Mouse (Mus musculus): ENCODE measurements around the gene Krt31. TPM values are rescaled to one million over a fixed set of nuclear protein-coding genes. Genes with fewer than 3 reads are reported as not detected.

Gene Krt31
- polyA plus RNA-seq, 1 experiment: not detected

- H3K36me3 ChIP-seq (ENCODE audit: control insufficient read depth, insufficient read depth, low read length): no peaks in the 10 kb centered on the region
- 67% methylated on average over 12 of the region's 12 CpGs for whole genome bisulfite sequencing
- no peak overlapping the region for H3K4me3 ChIP-seq (ENCODE audit: insufficient read depth, low read depth, low read length)
- H3K27ac ChIP-seq (ENCODE audit: insufficient read depth, low read depth, low read length): no peak overlapping the region
- no peak for DNase-seq
- no peaks in the 10 kb centered on the region for H3K27me3 ChIP-seq (replicated peaks; ENCODE audit: control insufficient read depth, insufficient read depth, low read length)
- H3K4me1 ChIP-seq (ENCODE audit: control insufficient read depth, insufficient read depth, low read length): no peaks in the 10 kb centered on the region
- no peak for TF ChIP-seq POLR2A (IDR thresholded peaks at IDR 0.05; ENCODE audit: low read depth, low read length)
- no peak for TF ChIP-seq CTCF (conservative IDR thresholded peaks at IDR 0.05; ENCODE audit: insufficient read depth, insufficient read length, low read depth, low read length)
Observed at GRCm38 (mm10) chr11:100066236-100067010, 16.1 kb upstream of the Krt31 start.

- Histone ChIP-seq H3K36me3 (ENCODE audit: control insufficient read depth, insufficient read depth, low read length) (no peaks in the 10 kb centered on the region), H3K27ac (ENCODE audit: insufficient read depth, low read depth, low read length) (no peak overlapping the region), H3K4me1 (ENCODE audit: control insufficient read depth, insufficient read depth, low read length) (no peaks in the 10 kb centered on the region), H3K27me3 (replicated peaks; ENCODE audit: control insufficient read depth, insufficient read depth, low read length) (no peaks in the 10 kb centered on the region), H3K4me3 (ENCODE audit: insufficient read depth, low read depth, low read length) (no peak overlapping the region)
- TF ChIP-seq CTCF (conservative IDR thresholded peaks at IDR 0.05; ENCODE audit: insufficient read depth, insufficient read length, low read depth, low read length) (no peak), POLR2A (IDR thresholded peaks at IDR 0.05; ENCODE audit: low read depth, low read length) (no peak)
- DNase-seq: no peak
- WGBS: 46% methylated on average over 8 of the region's 8 CpGs
Observed at GRCm38 (mm10) chr11:100058875-100059274, 8.5 kb upstream of the Krt31 start.

- H3K27ac ChIP-seq (ENCODE audit: insufficient read depth, low read depth, low read length): no peak overlapping the region
- no peak for DNase-seq
- no peaks in the 10 kb centered on the region for H3K36me3 ChIP-seq (ENCODE audit: control insufficient read depth, insufficient read depth, low read length)
- no peak for TF ChIP-seq POLR2A (IDR thresholded peaks at IDR 0.05; ENCODE audit: low read depth, low read length)
- no peak for TF ChIP-seq CTCF (conservative IDR thresholded peaks at IDR 0.05; ENCODE audit: insufficient read depth, insufficient read length, low read depth, low read length)
- no peak overlapping the region for H3K4me3 ChIP-seq (ENCODE audit: insufficient read depth, low read depth, low read length)
- H3K4me1 ChIP-seq (ENCODE audit: control insufficient read depth, insufficient read depth, low read length): no peaks in the 10 kb centered on the region
- 61% methylated on average over 9 of the region's 9 CpGs for WGBS
- no peaks in the 10 kb centered on the region for H3K27me3 ChIP-seq (replicated peaks; ENCODE audit: control insufficient read depth, insufficient read depth, low read length)
Observed at GRCm38 (mm10) chr11:100055686-100056655, 5.6 kb upstream of the Krt31 start.

- DNase-seq: no peak
Observed at GRCm38 (mm10) chr11:100047193-100047592, 3.2 kb downstream of the Krt31 start.

GRCm38 (mm10) chr11:100046303-100046866, 4.0 kb downstream of the Krt31 start:
- H3K4me3 ChIP-seq (ENCODE audit: insufficient read depth, low read depth, low read length): no peak overlapping the region
- no peak for TF ChIP-seq POLR2A (IDR thresholded peaks at IDR 0.05; ENCODE audit: low read depth, low read length)
- TF ChIP-seq CTCF (conservative IDR thresholded peaks at IDR 0.05; ENCODE audit: insufficient read depth, insufficient read length, low read depth, low read length): no peak
- H3K27me3 ChIP-seq (replicated peaks; ENCODE audit: control insufficient read depth, insufficient read depth, low read length): no peaks in the 10 kb centered on the region
- no peaks in the 10 kb centered on the region for H3K4me1 ChIP-seq (ENCODE audit: control insufficient read depth, insufficient read depth, low read length)
- 70% methylated on average over 6 of the region's 6 CpGs for WGBS
- no peaks in the 10 kb centered on the region for H3K36me3 ChIP-seq (ENCODE audit: control insufficient read depth, insufficient read depth, low read length)
- H3K27ac ChIP-seq (ENCODE audit: insufficient read depth, low read depth, low read length): no peak overlapping the region
- no peak for DNase-seq

More at GRCm38 (mm10) chr11:100047193-100047592, 3.2 kb downstream of the Krt31 start:
- TF ChIP-seq CTCF (conservative IDR thresholded peaks at IDR 0.05; ENCODE audit: insufficient read depth, insufficient read length, low read depth, low read length) (no peak), POLR2A (IDR thresholded peaks at IDR 0.05; ENCODE audit: low read depth, low read length) (no peak)
- Histone ChIP-seq H3K4me1 (ENCODE audit: control insufficient read depth, insufficient read depth, low read length) (no peaks in the 10 kb centered on the region), H3K27ac (ENCODE audit: insufficient read depth, low read depth, low read length) (no peak overlapping the region), H3K4me3 (ENCODE audit: insufficient read depth, low read depth, low read length) (no peak overlapping the region), H3K27me3 (replicated peaks; ENCODE audit: control insufficient read depth, insufficient read depth, low read length) (no peaks in the 10 kb centered on the region), H3K36me3 (ENCODE audit: control insufficient read depth, insufficient read depth, low read length) (no peaks in the 10 kb centered on the region)
- WGBS: 94% methylated on average over 2 of the region's 2 CpGs

GRCm38 (mm10) chr11:100041454-100041853, 8.9 kb downstream of the Krt31 start, which contains the start of gene Krt34:
TSS of gene Krt34 (minus strand) at chr11:100041554.
- Histone ChIP-seq H3K36me3 (ENCODE audit: control insufficient read depth, insufficient read depth, low read length) (no peaks in the 10 kb centered on the region), H3K4me3 (ENCODE audit: insufficient read depth, low read depth, low read length) (no peak within 1 kb of the TSS), H3K27me3 (replicated peaks; ENCODE audit: control insufficient read depth, insufficient read depth, low read length) (no peaks in the 10 kb centered on the region), H3K27ac (ENCODE audit: insufficient read depth, low read depth, low read length) (no peak within 1 kb of the TSS), H3K4me1 (ENCODE audit: control insufficient read depth, insufficient read depth, low read length) (no peaks in the 10 kb centered on the region)
- DNase-seq: no peak
- 86% methylated on average over 6 of the region's 6 CpGs for WGBS
- TF ChIP-seq POLR2A (IDR thresholded peaks at IDR 0.05; ENCODE audit: low read depth, low read length): no peak
- no peak for TF ChIP-seq CTCF (conservative IDR thresholded peaks at IDR 0.05; ENCODE audit: insufficient read depth, insufficient read length, low read depth, low read length)
